Mouse (Mus musculus) cerebellum, adult 2 months (tissue): ENCODE measurements at regions not wholly inside any gene's neighbourhood (a gene's known extent, or its start where the extent isn't known, plus 50 kb on each side); places are given as distances from the start of the nearest gene placed in this dataset.

ENCODE experiments used
- DNase-seq, 2 experiments: peaks; one replicate each; pipeline ENCODE4 v3.0.0; 2021
- H3K27ac ChIP-seq: fragments of 200-500 bp; 2 replicates; pipeline ENCODE4 v1.5.1; 2012; ENCODE audit warnings: low read length, control low read depth, inconsistent platforms; ENCODE audit not compliant: insufficient read depth
- H3K27me3 ChIP-seq: fragments of 200-500 bp; 2 replicates; pipeline ENCODE4 v1.6.1; 2012; ENCODE audit warnings: inconsistent platforms, mild to moderate bottlenecking, low read length, moderate library complexity; ENCODE audit not compliant: control insufficient read depth, insufficient read depth
- H3K4me1 ChIP-seq: fragments of 200-500 bp; 2 replicates; pipeline ENCODE4 v1.6.1; 2011; ENCODE audit warnings: low read length; ENCODE audit not compliant: control insufficient read depth, insufficient read depth
- H3K4me3 ChIP-seq: fragments of 200-500 bp; replicated peaks from 2 replicates; pipeline ENCODE3; 2011; ENCODE audit warnings: mild to moderate bottlenecking, low read depth, low read length, control low read depth; ENCODE audit not compliant: insufficient read depth
- CTCF ChIP-seq: fragments of 200-500 bp; IDR thresholded peaks from 2 replicates; pipeline ENCODE4 v1.5.1; 2011; ENCODE audit warnings: low read depth, mild to moderate bottlenecking, control low read depth, low read length, moderate library complexity, borderline replicate concordance; ENCODE audit not compliant: insufficient read depth
- POLR2A ChIP-seq: fragments of 200-500 bp; IDR thresholded peaks from 2 replicates; pipeline ENCODE4 v1.6.1; 2011; ENCODE audit warnings: low read length, control low read depth, borderline replicate concordance; ENCODE audit not compliant: insufficient read depth
- WGBS: fragments of 180-500 bp; shearing (Covaris S2); methylation state at CpG from one replicate; pipeline ENCODE4 v1.1.7; 2018; 5-methylcytosine and 5-hydroxymethylcytosine counted together

GRCm38 (mm10) chr13:16716340-16716739 lies 704.7 kb downstream of the Inhba start:
- TF ChIP-seq CTCF, result no peak
- 53% methylated on average over 6 of the region's 6 CpGs for WGBS
- Histone ChIP-seq H3K4me3 (no peak overlapping the region), H3K4me1 (no peaks in the 10 kb centered on the region), H3K27ac (no peak overlapping the region), H3K27me3 (no peaks in the 10 kb centered on the region)
- no peak for DNase-seq

DNA sequence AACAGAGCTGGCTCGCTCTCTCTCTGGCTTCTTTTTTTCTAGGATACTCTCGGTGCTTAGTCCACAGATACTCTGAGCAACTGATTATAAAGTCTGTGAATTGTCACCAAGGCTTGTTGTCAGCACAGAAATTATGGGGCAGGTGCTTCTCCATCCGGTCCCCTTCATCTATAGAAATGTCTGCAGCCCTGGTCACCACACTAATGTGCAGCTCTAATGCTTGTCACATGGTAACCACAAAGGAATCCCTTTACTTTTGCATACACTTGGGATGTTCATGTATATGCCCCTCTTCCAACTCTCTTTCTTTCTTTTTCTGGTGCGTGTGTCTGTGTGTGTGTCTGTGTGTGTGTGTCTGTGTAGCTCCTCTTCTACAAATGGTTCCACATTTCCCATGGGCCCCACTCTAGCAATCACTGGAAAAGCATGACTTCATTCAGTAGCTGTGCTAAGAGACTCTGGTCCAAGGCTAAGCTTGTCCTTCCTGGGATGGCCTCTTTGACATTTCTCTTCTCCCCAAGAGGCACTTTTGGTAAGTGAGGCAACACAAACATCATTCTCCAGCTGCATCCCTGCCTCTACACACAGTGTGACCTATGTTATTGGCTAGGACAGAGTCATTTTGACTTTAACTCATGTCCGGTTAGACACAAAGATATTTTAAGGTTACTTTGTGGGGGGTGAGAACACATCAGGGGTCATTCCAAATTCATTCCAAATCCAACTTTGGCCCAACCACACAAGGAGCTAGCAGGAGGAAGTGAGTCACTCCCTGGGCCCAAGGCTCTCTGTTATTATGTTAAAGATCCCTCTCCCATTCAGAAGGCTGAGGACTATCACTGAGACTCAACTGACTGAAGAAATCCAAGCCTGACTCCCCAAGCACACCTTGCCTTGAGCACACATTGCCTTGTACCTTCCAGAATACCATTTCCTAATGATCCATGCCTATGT lies 705.4 kb downstream of the Inhba start:
- H3K4me1 ChIP-seq, result no peaks in the 10 kb centered on the region
- no peak for DNase-seq
- 67% methylated on average over 5 of the region's 5 CpGs for WGBS
- H3K4me3 ChIP-seq, result no peak overlapping the region
- no peak overlapping the region for H3K27ac ChIP-seq
- TF ChIP-seq POLR2A (no peak), CTCF (no peak)
- H3K27me3 ChIP-seq, result no peaks in the 10 kb centered on the region

- no peak overlapping the region for H3K27ac ChIP-seq
- DNase-seq, result no peak
- H3K4me3 ChIP-seq, result no peak overlapping the region
- 91% methylated on average over 2 of the region's 2 CpGs for WGBS
- no peaks in the 10 kb centered on the region for H3K4me1 ChIP-seq
- TF ChIP-seq CTCF, result no peak
- TF ChIP-seq POLR2A, result no peak
- H3K27me3 ChIP-seq, result no peaks in the 10 kb centered on the region
Observed at GRCm38 (mm10) chr13:16720090-16720489, 708.4 kb downstream of the Inhba start.

DNA sequence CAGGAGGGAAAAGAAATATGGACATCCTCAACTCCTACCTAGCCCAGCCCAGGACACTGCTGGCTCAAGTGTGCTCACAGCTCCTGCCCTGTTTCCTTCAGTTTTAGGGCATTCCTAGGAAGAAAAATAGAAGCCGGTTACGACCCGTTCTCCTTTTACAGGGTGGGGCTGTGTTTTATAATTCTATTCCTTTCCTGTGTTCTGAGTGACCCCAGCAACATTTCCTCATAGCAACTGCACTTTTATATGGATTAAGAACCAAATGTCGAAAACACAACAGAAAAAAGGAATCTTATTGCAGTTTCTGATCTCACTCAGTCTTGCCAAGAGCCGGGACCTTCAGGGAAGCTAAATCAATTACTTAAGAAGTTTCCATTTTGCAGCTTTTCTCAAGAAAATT lies 713.7 kb downstream of the Inhba start:
- TF ChIP-seq POLR2A (no peak), CTCF (no peak)
- 85% methylated on average over 5 of the region's 5 CpGs for WGBS
- no peaks in the 10 kb centered on the region for H3K4me1 ChIP-seq
- H3K27ac ChIP-seq, result no peak overlapping the region
- H3K27me3 ChIP-seq, result no peaks in the 10 kb centered on the region
- H3K4me3 ChIP-seq, result no peak overlapping the region
- DNase-seq, result no peak

DNA sequence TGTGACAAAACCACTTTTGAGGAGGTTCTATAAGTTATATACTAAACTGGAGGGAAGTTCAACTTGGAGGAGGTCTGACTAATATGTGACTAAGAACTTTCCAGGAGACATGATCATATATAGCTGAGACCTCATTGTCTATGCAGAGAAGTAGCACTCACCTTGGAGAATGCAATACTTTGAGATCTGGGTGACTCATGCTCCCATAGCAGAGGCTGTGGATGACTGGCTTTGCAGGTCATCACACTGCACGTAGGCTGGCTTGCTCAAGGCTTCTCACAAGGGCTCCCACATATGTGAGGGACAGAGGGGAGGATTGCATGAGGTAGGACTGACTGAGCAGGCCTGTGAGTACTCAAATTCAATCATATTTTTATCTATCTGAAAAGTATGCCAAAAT lies 726.7 kb downstream of the Inhba start:
- Histone ChIP-seq H3K27me3 (no peaks in the 10 kb centered on the region), H3K4me3 (no peak overlapping the region), H3K27ac (no peak overlapping the region), H3K4me1 (no peaks in the 10 kb centered on the region)
- no peak for TF ChIP-seq CTCF
- no peak for TF ChIP-seq POLR2A
- 72% methylated on average over 1 of the region's 1 CpGs for WGBS
- no peak for DNase-seq

DNA sequence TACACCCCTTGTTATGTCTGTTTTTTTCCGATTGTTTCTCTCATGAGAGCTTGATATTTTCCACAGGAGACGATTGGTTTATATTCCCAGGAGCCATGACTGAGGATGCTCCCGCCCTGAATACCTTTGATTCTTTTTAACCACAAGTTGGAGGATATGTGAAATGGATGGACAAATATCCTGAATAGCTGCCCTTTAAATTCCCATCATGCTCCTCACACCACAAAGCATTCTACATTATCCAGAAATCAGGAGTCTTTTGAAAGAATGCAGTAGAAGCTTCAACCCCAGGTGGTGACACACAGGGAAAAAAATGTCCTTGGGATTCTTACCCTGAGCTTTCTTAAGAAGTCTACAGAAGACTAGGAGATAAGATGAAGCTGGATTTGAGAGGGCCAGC lies 727.9 kb downstream of the Inhba start:
- no peaks in the 10 kb centered on the region for H3K4me1 ChIP-seq
- H3K4me3 ChIP-seq, result no peak overlapping the region
- DNase-seq, result no peak
- no peak overlapping the region for H3K27ac ChIP-seq
- no peaks in the 10 kb centered on the region for H3K27me3 ChIP-seq
- TF ChIP-seq POLR2A (no peak), CTCF (no peak)
- WGBS, result 92% methylated on average over 3 of the region's 3 CpGs

DNA sequence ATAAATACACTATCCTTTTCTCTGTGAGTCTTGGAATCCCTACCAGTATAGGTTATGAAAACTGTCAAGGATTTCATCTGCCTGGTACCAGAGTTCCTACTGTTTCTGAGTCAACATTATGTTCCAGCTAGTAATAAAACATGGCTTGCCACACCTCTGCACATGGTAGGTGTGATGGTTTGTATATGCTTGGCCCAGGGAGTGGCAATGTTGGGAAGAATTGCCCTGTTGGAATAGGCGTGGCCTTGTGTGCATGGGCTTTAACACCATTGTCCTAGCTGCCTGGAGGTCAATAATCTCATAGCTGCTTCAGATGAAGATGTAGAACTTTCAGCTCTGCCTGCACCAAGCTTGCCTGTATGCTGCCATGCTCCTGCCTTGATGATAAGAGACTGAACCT lies 732.6 kb downstream of the Inhba start:
- TF ChIP-seq CTCF (no peak), POLR2A (no peak)
- no peak overlapping the region for H3K4me3 ChIP-seq
- no peak for DNase-seq
- WGBS, result 94% methylated on average over 1 of the region's 1 CpGs
- H3K4me1 ChIP-seq, result no peaks in the 10 kb centered on the region
- no peak overlapping the region for H3K27ac ChIP-seq
- no peaks in the 10 kb centered on the region for H3K27me3 ChIP-seq

DNA sequence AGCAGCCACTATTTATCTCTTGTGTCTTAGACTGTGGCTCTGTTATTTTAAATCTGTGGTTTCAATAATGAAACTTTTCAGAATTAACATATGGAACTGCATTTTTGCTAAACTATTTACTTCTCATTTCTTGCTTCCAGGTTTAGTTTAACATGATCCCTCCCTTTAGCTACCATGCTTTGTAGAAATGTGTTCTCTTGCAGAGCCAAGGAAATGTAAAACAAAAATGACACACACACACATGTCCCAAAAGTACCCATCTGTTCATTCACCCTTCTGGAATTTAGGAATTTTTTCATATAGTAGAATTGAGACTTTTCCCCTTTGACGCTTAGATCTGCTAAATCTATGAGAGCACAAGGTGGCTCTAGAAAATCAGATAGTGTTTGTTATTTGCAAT lies 734.0 kb downstream of the Inhba start:
- Histone ChIP-seq H3K27ac (no peak overlapping the region), H3K4me3 (no peak overlapping the region), H3K4me1 (no peaks in the 10 kb centered on the region), H3K27me3 (no peaks in the 10 kb centered on the region)
- WGBS, result 89% methylated on average over 1 of the region's 1 CpGs
- TF ChIP-seq POLR2A (no peak), CTCF (no peak)
- DNase-seq, result no peak

GRCm38 (mm10) chr13:16746451-16746850 lies 734.8 kb downstream of the Inhba start:
- WGBS, result 78% methylated on average over 1 of the region's 1 CpGs
- Histone ChIP-seq H3K27me3 (no peaks in the 10 kb centered on the region), H3K27ac (no peak overlapping the region), H3K4me3 (no peak overlapping the region), H3K4me1 (no peaks in the 10 kb centered on the region)
- TF ChIP-seq CTCF (no peak), POLR2A (no peak)
- no peak for DNase-seq
